Mouse (Mus musculus) embryonic facial prominence, embryonic 13.5 days (tissue): ENCODE results near the gene Ltbp1. TPM values are rescaled to one million over a fixed set of nuclear protein-coding genes. Genes with fewer than 3 reads are reported as not detected.
A peak's percentile ranks its signal among the peaks of the same experiment; 100 is the strongest.

Source experiments
- ATAC-seq: fragments of 200-750 bp; cut with Nextera tagmentation; 2 replicates; pipeline ENCODE4 v1.8.0; 2017; ENCODE audit warnings: low read depth; ENCODE audit not compliant: insufficient number of reproducible peaks, insufficient read depth, low FRiP score, low TSS enrichment
- H3K27ac ChIP-seq: fragments of 300-500 bp; sonication (generic); 2 replicates; pipeline ENCODE4 v1.5.1; 2015; ENCODE audit warnings: moderate library complexity, mild to moderate bottlenecking, inconsistent platforms
- H3K27me3 ChIP-seq: fragments of 300-500 bp; sonication (generic); 2 replicates; pipeline ENCODE4 v1.6.1; 2015; ENCODE audit warnings: mild to moderate bottlenecking, inconsistent platforms
- H3K36me3 ChIP-seq: fragments of 300-500 bp; sonication (generic); 2 replicates; pipeline ENCODE4 v1.6.1; 2015; ENCODE audit warnings: mild to moderate bottlenecking, inconsistent platforms
- H3K4me1 ChIP-seq: fragments of 300-500 bp; sonication (generic); 2 replicates; pipeline ENCODE4 v1.6.1; 2015; ENCODE audit warnings: inconsistent platforms
- H3K4me2 ChIP-seq: fragments of 300-500 bp; sonication (generic); 2 replicates; pipeline ENCODE4 v1.6.1; 2015; ENCODE audit warnings: moderate library complexity, mild to moderate bottlenecking, inconsistent platforms
- H3K4me3 ChIP-seq: fragments of 300-500 bp; sonication (generic); 2 replicates; pipeline ENCODE4 v1.5.1; 2015; ENCODE audit warnings: mild to moderate bottlenecking, inconsistent platforms
- H3K9ac ChIP-seq: fragments of 300-500 bp; sonication (generic); 2 replicates; pipeline ENCODE4 v1.6.1; 2015; ENCODE audit warnings: mild to moderate bottlenecking, inconsistent platforms
- H3K9me3 ChIP-seq: fragments of 300-500 bp; sonication (generic); 2 replicates; pipeline ENCODE4 v1.6.1; 2016; ENCODE audit warnings: inconsistent platforms
- WGBS: fragments of 180-500 bp; shearing (Covaris S2); methylation state at CpG from one replicate; pipeline ENCODE4 v1.1.7; 2015; ENCODE audit warnings: mixed read lengths; 5-methylcytosine and 5-hydroxymethylcytosine counted together
- polyA plus RNA-seq: library from polyadenylated mRNA; unstranded; fragments of >200 nt; fragmentation: Nextera tagmentation; extraction: Ambion mirVana; gene quantifications from 2 replicates; pipeline ENCODE4 v1.2.1, GENCODE M21; 2015

The Ltbp1 gene
- polyA plus RNA-seq, 1 experiment from 2014 or later = 41.3 TPM

DNA sequence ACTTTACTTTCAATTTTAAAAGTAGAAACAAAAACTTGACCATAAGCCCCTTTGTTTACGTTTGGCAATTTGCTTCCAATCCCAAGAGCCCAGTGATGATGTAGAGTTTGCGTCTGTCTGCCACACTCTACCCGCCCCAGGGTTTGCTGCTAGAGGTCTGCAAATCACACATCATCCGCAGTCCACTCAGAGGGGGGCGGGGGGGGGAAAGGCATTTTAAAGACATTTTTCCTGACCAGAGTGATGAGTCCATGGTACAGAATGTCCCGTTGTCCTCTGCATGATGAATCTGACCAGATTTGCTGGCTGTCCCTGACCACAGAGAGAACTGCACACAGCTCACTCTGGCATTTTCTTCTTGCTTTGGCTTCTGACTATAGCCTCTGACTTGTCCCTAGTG lies 269.9 kb downstream of the Ltbp1 start:
- Histone ChIP-seq H3K27ac (no peak overlapping the region), H3K27me3 (no peaks in the 10 kb centered on the region), H3K9ac (no peak overlapping the region), H3K4me2 (no peak overlapping the region), H3K4me3 (no peak overlapping the region), H3K36me3 (peaks cover 8% of the 10 kb centered on the region), H3K4me1 (no peaks in the 10 kb centered on the region), H3K9me3 (no peaks in the 10 kb centered on the region)
- no peak for ATAC-seq
- WGBS = 75% methylated on average over 6 of the region's 6 CpGs

GRCm38 (mm10) chr17:75278106-75278505 lies 272.7 kb downstream of the Ltbp1 start:
- 75% methylated on average over 1 of the region's 1 CpGs for WGBS

DNA sequence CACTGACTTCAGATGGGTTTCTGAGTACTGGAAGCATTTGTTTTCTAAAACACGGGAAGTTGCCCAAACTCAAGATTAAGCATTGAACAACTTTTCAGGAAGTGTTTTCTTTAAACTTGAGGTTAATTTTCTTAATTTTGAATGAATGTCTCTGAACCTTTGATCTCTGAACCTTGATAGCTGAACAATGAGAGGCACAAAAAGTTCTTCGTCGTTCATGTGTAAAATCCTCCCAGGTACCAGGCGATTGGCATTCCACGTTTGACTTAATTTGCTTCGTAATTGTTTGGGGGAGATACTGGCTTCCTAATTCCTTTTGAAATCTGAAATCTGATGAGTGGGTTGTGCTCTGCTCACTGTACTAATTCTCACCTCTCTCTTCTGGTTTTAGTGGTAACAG lies 273.2 kb downstream of the Ltbp1 start:
- H3K9ac ChIP-seq = no peak overlapping the region
- ATAC-seq = no peak
- H3K4me2 ChIP-seq = no peak overlapping the region
- peaks cover 16% of the 10 kb centered on the region for H3K36me3 ChIP-seq
- no peak overlapping the region for H3K4me3 ChIP-seq
- WGBS = 62% methylated on average over 6 of the region's 6 CpGs
- H3K27me3 ChIP-seq = no peaks in the 10 kb centered on the region
- no peaks in the 10 kb centered on the region for H3K4me1 ChIP-seq
- no peaks in the 10 kb centered on the region for H3K9me3 ChIP-seq
- no peak overlapping the region for H3K27ac ChIP-seq

More at GRCm38 (mm10) chr17:75278106-75278505, 272.7 kb downstream of the Ltbp1 start:
- Histone ChIP-seq H3K4me3 (no peak overlapping the region), H3K4me1 (no peaks in the 10 kb centered on the region), H3K9me3 (no peaks in the 10 kb centered on the region), H3K36me3 (peaks cover 16% of the 10 kb centered on the region), H3K9ac (no peak overlapping the region), H3K27me3 (no peaks in the 10 kb centered on the region), H3K27ac (no peak overlapping the region), H3K4me2 (no peak overlapping the region)
- ATAC-seq = no peak

GRCm38 (mm10) chr17:75281345-75281744 lies 276.0 kb downstream of the Ltbp1 start:
- ATAC-seq = no peak
- H3K4me3 ChIP-seq = no peak overlapping the region
- H3K4me1 ChIP-seq = no peaks in the 10 kb centered on the region; the same call in 1 of the 2 replicates
- no peak overlapping the region for H3K27ac ChIP-seq
- WGBS = 81% methylated on average over 5 of the region's 5 CpGs
- no peaks in the 10 kb centered on the region for H3K27me3 ChIP-seq
- H3K9ac ChIP-seq = no peak overlapping the region
- no peak overlapping the region for H3K4me2 ChIP-seq
- peaks cover 7% of the 10 kb centered on the region; the same call in 1 of the 2 replicates for H3K36me3 ChIP-seq
- H3K9me3 ChIP-seq = no peaks in the 10 kb centered on the region

GRCm38 (mm10) chr17:75284876-75285708 lies 279.7 kb downstream of the Ltbp1 start:
- no peaks in the 10 kb centered on the region for H3K27me3 ChIP-seq
- no peaks in the 10 kb centered on the region; the same call in 1 of the 2 replicates for H3K4me1 ChIP-seq
- peaks cover 10% of the 10 kb centered on the region for H3K36me3 ChIP-seq
- no peaks in the 10 kb centered on the region for H3K9me3 ChIP-seq
- no peak overlapping the region for H3K4me2 ChIP-seq
- H3K27ac ChIP-seq = no peak overlapping the region
- WGBS = 75% methylated on average over 9 of the region's 9 CpGs
- ATAC-seq = no peak
- no peak overlapping the region for H3K4me3 ChIP-seq
- H3K9ac ChIP-seq = no peak overlapping the region

DNA sequence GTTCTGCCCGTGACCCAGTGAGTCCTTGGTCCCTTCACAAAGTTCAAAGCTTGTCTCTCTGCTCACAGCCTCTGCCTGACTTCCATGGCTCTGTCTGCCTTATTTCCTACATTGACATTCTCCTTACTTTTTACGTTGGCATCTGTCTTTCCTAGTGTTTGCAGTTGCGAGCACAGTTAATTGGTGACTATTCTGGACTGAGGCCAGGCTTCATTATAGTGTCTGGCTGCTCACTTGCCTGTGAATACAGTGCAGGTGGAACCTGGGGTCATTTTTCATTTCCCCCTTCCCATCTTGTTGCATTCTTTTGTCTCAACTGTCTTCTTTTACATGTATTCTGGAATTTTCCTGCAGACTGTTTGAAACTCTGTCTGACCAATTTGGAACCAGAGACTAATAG lies 287.6 kb downstream of the Ltbp1 start:
- no peak overlapping the region for H3K27ac ChIP-seq
- H3K36me3 ChIP-seq = peaks cover 54% of the 10 kb centered on the region
- no peaks in the 10 kb centered on the region for H3K4me1 ChIP-seq
- no peak overlapping the region for H3K9ac ChIP-seq
- no peak overlapping the region for H3K4me2 ChIP-seq
- no peaks in the 10 kb centered on the region for H3K27me3 ChIP-seq
- H3K4me3 ChIP-seq = no peak overlapping the region
- no peaks in the 10 kb centered on the region for H3K9me3 ChIP-seq
- WGBS = 75% methylated on average over 3 of the region's 3 CpGs
- ATAC-seq = no peak

GRCm38 (mm10) chr17:75293725-75294124 lies 288.4 kb downstream of the Ltbp1 start:
- 82% methylated on average over 3 of the region's 3 CpGs for WGBS
- Histone ChIP-seq H3K4me1 (no peaks in the 10 kb centered on the region), H3K4me2 (no peak overlapping the region), H3K9ac (no peak overlapping the region), H3K27me3 (no peaks in the 10 kb centered on the region), H3K9me3 (no peaks in the 10 kb centered on the region), H3K36me3 (peaks cover 58% of the 10 kb centered on the region), H3K4me3 (no peak overlapping the region), H3K27ac (no peak overlapping the region)
- no peak for ATAC-seq

- H3K4me1 ChIP-seq = no peaks in the 10 kb centered on the region
- H3K36me3 ChIP-seq = peaks cover 35% of the 10 kb centered on the region
- no peak for ATAC-seq
- H3K27ac ChIP-seq = no peak overlapping the region
- no peak overlapping the region for H3K4me3 ChIP-seq
- H3K4me2 ChIP-seq = no peak overlapping the region
- 77% methylated on average over 4 of the region's 4 CpGs for WGBS
- H3K9me3 ChIP-seq = no peaks in the 10 kb centered on the region
- no peak overlapping the region for H3K9ac ChIP-seq
- no peaks in the 10 kb centered on the region for H3K27me3 ChIP-seq
Observed at GRCm38 (mm10) chr17:75300908-75301307, 295.5 kb downstream of the Ltbp1 start.

- Histone ChIP-seq H3K36me3 (peaks cover 11% of the 10 kb centered on the region), H3K4me1 (no peaks in the 10 kb centered on the region; the same call in 1 of the 2 replicates), H3K9me3 (no peaks in the 10 kb centered on the region), H3K9ac (no peak overlapping the region), H3K4me3 (no peak overlapping the region), H3K4me2 (no peak overlapping the region), H3K27ac (no peak overlapping the region), H3K27me3 (no peaks in the 10 kb centered on the region)
- ATAC-seq = no peak
- WGBS = 49% methylated on average over 1 of the region's 1 CpGs
Observed at GRCm38 (mm10) chr17:75304807-75305420, 299.5 kb downstream of the Ltbp1 start.

DNA sequence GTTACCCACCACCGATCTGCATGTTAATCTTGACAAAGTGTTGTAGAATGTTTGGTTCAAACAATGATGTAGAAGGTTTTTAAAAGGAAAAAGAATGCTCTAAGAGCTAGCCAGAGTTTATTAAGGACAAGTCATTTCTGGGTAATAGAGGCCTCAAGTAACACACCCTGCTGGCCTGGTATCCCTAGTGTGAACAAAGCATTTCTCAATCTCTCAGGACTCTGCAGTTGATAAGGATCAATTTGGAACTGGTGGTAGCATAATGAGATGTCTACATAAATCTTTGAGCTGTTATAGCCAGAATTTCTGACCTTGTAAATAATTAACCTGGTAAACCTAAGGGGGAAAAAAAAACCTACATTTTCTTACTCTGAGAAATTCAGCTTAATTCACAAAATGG lies 300.3 kb downstream of the Ltbp1 start:
- 92% methylated on average over 1 of the region's 1 CpGs for WGBS
- H3K9ac ChIP-seq = no peak overlapping the region
- no peak for ATAC-seq

GRCm38 (mm10) chr17:75307070-75308011 lies 302.0 kb downstream of the Ltbp1 start:
- Histone ChIP-seq H3K4me2 (peak overlapping the region; percentile 14; the same call in 1 of the 2 replicates), H3K27ac (peak overlapping the region; percentile 64), H3K36me3 (peaks cover 17% of the 10 kb centered on the region), H3K9ac (no peak overlapping the region), H3K27me3 (no peaks in the 10 kb centered on the region), H3K4me1 (no peaks in the 10 kb centered on the region; the same call in 1 of the 2 replicates), H3K9me3 (no peaks in the 10 kb centered on the region), H3K4me3 (no peak overlapping the region)
- ATAC-seq = no peak
- 56% methylated on average over 18 of the region's 18 CpGs for WGBS

More for the DNA sequence above, 300.3 kb downstream of the Ltbp1 start:
- peaks cover 14% of the 10 kb centered on the region for H3K36me3 ChIP-seq
- H3K4me2 ChIP-seq = no peak overlapping the region
- no peak overlapping the region for H3K27ac ChIP-seq
- no peak overlapping the region for H3K4me3 ChIP-seq
- H3K9me3 ChIP-seq = no peaks in the 10 kb centered on the region
- H3K27me3 ChIP-seq = no peaks in the 10 kb centered on the region
- no peaks in the 10 kb centered on the region; the same call in 1 of the 2 replicates for H3K4me1 ChIP-seq
